Mouse (Mus musculus): ENCODE measurements at regions not wholly inside any gene's neighbourhood (a gene's known extent, or its start where the extent isn't known, plus 50 kb on each side); places are given as distances from the start of the nearest gene placed in this dataset.

GRCm38 (mm10) chr2:48629106-48630050, 184.5 kb upstream of the Acvr2a start:
- no peak for DNase-seq

GRCm38 (mm10) chr2:48634456-48635174, 179.3 kb upstream of the Acvr2a start:
- DNase-seq = no peak

- DNase-seq = no peak
Observed at GRCm38 (mm10) chr2:48636108-48636507, 177.8 kb upstream of the Acvr2a start.

GRCm38 (mm10) chr2:48644114-48644513, 169.8 kb upstream of the Acvr2a start:
- no peak for DNase-seq

GRCm38 (mm10) chr2:48650281-48650680, 163.6 kb upstream of the Acvr2a start:
- no peak for DNase-seq

GRCm38 (mm10) chr2:48661222-48661621, 152.7 kb upstream of the Acvr2a start:
- DNase-seq = no peak

- DNase-seq = no peak
Observed at GRCm38 (mm10) chr2:48665103-48665502, 148.8 kb upstream of the Acvr2a start.

GRCm38 (mm10) chr2:48689098-48689497, 124.8 kb upstream of the Acvr2a start:
- no peak for DNase-seq

GRCm38 (mm10) chr2:48694509-48694908, 119.4 kb upstream of the Acvr2a start:
- no peak for DNase-seq

- no peak for DNase-seq
Observed at GRCm38 (mm10) chr2:48700886-48701285, 113.0 kb upstream of the Acvr2a start.

GRCm38 (mm10) chr2:48705103-48705804, 108.7 kb upstream of the Acvr2a start:
- no peak for DNase-seq

- DNase-seq = no peak
Observed at GRCm38 (mm10) chr2:48705805-48706150, 108.1 kb upstream of the Acvr2a start.

GRCm38 (mm10) chr2:48706188-48706587, 107.7 kb upstream of the Acvr2a start:
- no peak for DNase-seq

GRCm38 (mm10) chr2:48716206-48716605, 97.7 kb upstream of the Acvr2a start:
- DNase-seq = no peak

GRCm38 (mm10) chr2:48717770-48718169, 96.1 kb upstream of the Acvr2a start:
- DNase-seq = no peak

- DNase-seq = no peak
Observed at GRCm38 (mm10) chr2:48718261-48718660, 95.6 kb upstream of the Acvr2a start.

GRCm38 (mm10) chr2:48730780-48731179, 83.1 kb upstream of the Acvr2a start:
- DNase-seq = no peak

- DNase-seq = no peak
Observed at GRCm38 (mm10) chr2:48733936-48734335, 80.0 kb upstream of the Acvr2a start.

- DNase-seq = no peak
Observed at GRCm38 (mm10) chr2:48734521-48734920, 79.4 kb upstream of the Acvr2a start.

- DNase-seq = no peak
Observed at GRCm38 (mm10) chr2:48736312-48736711, 77.6 kb upstream of the Acvr2a start.

Measured in thymus, adult 18-20 months (tissue).